Mouse (Mus musculus): ENCODE measurements at regions not wholly inside any gene's neighbourhood (a gene's known extent, or its start where the extent isn't known, plus 50 kb on each side); places are given as distances from the start of the nearest gene placed in this dataset.

GRCm38 (mm10) chr12:12846716-12847115, 95.0 kb downstream of the Mycn start:
- TF ChIP-seq POLR2A (IDR thresholded peaks at IDR 0.05; ENCODE audit: borderline replicate concordance, control insufficient read depth, low read depth, low read length) (no peak), CTCF (IDR thresholded peaks at IDR 0.05; ENCODE audit: control insufficient read depth, insufficient read depth, low read length) (no peak)
